Mouse (Mus musculus) spleen, postnatal 10 days (tissue): ENCODE results near the gene Plekhf1.

Experiments used
- DNase-seq, 2 experiments: peaks; one replicate each; pipeline ENCODE4 v3.0.0; 2021 to 2022; ENCODE audit warnings: low spot score in 2 of 2

Gene Plekhf1

DNA sequence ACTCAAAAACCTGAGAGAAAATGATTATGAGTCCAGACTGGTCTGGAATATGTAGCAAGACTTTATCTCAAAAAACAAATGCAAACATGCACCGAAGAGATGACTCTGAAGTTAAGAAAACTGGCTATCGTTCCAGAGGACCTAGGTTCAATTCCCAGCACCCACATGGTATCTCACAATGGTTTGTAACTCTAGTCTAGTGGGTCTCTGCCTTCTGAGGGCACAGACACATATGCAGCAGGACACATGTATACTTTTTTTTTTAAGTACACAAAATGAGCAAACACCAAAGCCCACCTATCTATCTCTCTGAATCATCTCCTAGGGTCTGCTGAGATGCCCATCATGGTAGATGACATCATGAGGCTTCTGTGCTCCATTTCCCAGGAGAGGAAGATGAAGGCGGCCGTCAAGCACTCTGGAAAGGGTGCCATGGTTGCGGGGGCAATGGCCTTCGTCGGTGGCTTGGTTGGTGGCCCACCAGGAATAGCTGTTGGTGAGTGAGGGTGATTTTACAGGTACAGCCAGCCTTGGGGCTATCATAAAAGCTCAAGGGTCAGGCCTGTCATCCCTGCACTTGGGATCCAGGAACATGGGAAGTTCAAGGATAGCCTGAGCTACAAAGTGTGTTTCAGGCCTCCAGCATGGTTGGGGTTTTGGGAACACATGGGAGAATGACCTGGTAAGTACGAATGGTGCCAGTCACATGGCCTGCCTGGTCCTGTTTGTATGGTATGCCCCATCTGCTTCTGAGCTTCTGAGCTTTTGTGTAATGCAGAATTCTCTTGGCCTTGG lies 39.3 kb downstream of the Plekhf1 start:
- DNase-seq, result no peak

DNA sequence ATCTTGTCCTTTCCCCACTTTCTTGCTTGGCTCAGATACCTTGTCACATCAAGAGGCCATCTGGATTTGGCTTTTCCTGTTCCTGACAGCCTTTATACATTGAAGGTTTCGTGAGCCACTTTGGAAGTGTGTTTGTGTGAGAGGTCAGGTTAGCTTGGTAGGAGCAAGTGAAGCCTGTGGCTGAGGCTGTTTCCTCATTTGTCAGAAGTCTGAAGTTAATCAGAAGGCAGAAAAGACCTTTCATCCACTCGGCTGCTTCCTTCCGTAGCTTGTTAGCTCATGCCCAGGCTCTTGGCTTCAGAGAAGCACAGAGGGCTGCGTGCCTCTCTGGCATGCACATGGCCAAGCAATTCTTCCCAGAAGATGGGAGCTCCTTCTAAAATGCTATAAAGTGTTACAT lies 40.0 kb downstream of the Plekhf1 start:
- DNase-seq, result no peak

DNA sequence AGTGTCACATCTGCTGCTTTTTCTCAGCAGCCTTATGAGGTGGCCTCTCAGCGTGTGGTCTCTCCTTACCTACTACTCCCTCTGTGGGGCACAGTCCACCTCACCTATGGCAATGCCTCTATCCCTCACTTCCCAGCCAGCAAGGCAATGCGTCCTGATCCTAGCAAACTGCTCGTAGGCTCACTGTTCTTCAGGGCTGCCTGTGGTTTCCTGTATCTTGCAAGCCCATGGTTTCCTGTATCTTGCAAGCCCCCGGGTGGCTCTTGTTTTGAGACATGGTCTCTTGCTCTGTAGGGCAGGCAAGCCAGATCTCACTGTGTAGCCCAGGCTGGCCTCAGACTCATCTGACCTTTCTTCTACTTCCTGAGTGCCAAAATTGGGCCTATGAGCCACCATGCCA lies 41.0 kb downstream of the Plekhf1 start:
- DNase-seq, result peak in 1 of 2 experiments; percentile 37

DNA sequence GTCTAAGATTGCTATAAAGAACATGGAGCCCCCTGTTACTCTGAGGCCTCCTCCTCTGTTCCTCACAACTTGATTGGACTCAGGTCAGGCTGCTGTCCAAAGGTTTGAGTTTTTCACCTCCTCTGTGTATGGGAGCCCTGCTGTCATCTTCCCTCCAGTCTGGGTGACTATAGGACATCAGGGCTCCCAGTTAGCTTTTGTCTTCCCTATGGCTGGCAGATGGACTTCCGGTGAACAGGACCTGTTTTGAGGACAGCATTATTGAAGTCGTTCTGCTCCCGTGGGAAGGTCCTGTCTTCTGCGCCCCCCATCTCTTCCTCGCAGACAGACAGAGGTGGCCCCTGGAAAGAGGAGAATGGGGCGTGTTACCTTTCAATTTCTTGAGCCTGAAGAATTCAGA lies 43.0 kb downstream of the Plekhf1 start:
- DNase-seq, result no peak

DNA sequence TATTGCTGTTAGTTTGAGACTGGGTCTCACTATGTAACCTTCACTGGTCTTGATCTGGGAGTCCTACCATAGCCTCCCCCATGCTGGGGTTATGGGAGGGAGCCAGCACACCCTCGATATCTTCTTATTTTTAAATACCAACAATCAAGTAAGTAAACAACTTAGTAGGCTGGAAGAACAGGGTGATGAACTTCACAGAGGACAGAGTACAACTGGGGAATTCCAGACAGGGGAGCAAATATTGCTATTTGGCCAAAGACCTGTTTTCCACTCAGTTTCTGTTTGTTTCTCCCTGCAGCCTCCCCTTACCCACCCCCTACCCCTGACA lies 43.4 kb downstream of the Plekhf1 start:
- DNase-seq, result no peak

DNA sequence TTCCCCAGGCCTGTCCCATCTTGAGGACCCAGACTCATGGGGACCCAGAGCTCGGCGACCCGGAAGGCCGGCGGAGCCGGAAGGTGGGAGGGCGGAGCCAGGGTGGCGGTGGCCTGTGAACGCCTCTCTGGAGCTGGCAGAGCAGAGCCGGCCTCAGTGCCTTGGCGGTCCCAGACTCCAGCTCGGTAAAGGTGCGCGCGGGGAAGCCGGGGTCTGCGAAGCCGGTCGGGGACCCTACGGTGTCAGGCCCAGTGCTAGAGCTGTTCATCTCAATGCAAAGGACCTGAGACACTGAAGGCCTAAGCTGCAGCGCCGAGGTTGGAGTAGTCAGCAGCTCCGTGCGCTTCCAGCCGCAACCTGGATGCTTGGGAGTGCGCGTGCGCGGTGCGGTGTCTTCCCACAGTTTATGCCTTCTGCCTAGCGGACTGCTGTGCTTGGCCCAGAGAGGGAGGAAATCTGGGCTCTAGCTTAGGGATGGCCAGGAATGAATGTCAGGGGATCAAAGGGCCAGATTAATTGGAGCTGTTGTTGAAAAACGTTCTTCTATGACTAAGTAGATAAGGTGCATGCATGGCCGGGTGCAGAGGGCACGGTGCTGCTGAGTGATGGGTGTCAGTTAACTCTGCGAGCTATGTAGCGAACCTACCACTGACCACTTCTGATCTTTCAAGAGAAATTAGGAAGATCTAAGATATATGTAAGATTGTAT lies 44.0 kb downstream of the Plekhf1 start:
- peak in 1 of 2 experiments; percentile 84 for DNase-seq

DNA sequence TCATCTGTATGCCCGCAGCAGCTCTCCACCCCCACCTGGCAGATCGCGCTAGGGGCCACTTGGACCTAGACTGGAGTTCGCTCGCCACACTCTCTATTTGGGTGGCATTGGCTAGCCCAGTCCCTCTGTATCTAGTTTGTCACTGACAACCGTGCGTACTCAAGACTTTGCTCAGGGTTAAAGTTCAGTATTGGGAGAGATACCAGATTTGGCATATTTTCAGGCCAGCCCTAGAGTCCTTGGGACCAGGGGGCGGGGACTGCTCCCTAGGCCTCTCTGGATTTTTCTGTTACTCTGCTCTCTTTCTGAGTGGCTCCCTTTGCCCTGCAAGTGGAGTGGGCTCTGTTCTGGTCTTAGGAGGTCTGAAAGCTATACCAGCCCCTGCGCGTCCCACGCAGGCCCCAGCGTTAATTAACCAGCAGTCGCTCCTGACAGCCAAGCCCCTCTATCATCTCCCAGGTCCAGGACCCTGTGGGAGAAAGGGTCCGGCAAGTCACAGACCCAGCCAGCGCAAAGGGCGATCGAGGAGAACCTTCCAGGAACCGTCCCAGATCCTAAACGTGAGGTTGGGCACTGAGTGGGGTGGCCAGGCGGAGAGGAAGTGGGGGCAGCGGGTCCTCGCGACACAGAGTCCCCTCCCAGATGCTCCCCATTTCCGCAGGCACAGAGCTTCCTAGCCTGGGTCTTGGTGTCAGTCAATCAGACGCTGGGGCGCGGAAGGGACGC lies 44.7 kb downstream of the Plekhf1 start, which contains the start of gene 1600014C10Rik:
TSS of gene 1600014C10Rik (plus strand) at position 256 of the 726 bp plus-strand sequence.
- DNase-seq, result peak; percentile 37 to 58

DNA sequence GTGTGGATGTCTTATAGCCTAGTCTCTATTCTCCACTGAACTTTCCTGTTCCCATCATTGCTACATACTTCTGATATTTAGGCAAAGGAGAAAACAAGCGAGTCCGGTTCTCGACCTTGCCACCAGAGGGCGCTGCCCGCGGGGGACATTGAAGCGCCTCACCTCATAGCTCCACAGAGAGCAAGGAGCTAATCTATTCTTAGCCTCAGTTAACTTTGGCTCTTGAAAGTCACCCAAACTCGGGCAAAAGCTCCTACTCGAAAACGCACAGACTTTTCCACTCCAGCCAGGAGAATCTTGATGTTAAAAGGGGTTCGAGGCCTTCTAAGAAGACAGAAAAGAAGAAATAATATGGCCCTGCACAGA lies 45.2 kb downstream of the Plekhf1 start:
- DNase-seq, result peak; percentile 75 to 87

DNA sequence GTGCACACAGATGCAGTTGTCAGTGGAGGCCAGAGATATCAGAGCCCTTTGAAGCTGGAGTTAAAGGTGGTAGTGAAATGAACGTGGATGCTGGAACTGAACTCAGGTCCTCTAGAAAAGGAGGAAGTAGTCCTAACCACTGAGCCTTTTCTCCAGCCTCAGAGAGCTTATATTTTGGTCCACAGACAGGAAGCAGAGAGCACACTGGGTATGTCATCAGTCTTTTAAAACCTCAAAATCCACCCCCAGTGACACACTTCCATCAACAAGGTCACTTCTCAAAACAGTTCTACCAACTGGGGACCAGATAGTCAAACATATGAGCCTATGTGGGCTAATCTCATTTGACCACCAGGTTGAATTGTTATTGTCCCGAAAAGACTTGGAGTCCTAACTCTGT lies 46.5 kb downstream of the Plekhf1 start:
- DNase-seq, result no peak

DNA sequence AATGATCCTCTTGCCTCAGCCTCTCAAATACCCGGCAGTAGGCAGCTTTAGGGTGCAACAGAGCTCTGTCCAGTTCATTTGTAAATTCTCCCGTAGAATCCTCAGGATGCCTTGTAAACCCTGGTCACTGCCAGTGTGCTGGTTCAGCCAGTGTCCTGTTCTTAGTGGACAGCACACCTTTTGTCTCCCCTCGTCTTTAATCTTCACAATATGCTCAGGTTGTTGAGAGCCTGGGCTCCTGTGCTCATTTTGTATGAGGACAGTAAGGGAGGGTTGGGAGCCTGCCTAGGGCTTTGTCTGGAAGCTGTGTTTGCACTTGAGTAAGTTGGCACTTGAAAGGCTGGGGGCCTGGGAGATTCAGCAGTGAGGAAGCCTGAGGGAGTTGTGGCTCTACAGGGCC lies 47.9 kb downstream of the Plekhf1 start:
- no peak for DNase-seq

DNA sequence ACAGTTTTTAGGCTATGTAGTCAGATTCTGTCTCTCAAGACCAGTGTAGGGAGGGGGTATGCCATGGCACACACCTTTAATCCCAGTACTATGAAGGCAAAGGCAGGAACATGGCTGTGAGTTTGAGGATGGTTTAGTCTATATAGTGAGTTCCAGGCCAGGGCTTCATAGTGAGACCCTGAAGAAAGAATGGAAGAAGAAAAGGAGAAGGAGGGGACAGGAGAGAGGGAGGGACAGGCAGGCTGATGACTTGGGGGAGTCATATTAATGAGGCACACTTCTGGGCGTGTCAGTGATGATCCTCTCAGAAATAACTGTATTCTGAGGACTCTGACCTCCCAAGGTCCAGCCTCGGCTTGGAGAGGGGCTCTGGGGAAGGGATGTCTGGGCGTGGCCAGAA lies 51.8 kb downstream of the Plekhf1 start:
- DNase-seq, result no peak

DNA sequence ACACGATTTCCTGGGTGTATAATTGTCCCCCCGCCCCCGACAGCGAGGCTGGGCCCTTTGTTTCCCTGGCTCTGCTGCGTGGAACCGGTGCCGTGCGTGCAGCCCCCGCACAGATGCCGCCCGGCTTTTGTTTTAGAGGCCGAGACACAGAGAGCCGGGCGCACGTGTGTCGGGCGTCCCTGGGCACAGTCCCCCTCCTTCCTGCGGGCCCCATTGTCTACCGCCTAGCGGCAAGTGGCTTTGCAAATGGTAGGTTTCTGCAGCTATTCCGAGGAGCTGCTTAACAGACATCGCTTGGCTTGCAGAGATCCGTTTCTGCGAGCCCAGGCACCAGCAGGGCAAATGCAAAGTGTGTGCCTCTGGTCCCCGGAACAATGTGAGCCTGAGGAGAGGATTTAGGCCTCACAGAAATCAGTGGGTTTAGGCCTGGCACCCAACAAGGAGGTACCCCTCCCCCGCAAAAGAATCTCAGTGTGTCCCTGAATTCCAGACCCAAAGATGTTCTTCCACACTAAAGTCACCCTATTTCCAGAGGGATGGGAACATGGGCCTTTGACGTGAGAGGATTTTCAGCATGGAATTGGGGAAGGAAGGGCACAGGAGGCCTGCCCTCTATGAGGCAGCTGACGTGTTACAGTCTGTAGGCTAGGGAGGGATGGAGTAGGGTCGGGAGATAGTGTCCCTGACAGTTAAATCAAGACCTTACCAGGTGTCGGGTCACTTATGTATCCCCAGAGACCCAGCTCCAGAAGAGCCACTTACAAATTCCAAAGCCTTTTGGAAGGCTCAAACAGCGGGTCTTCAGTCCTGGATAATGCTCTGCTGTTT lies 53.3 kb downstream of the Plekhf1 start:
- DNase-seq, result peak in 1 of 2 experiments; percentile 36

DNA sequence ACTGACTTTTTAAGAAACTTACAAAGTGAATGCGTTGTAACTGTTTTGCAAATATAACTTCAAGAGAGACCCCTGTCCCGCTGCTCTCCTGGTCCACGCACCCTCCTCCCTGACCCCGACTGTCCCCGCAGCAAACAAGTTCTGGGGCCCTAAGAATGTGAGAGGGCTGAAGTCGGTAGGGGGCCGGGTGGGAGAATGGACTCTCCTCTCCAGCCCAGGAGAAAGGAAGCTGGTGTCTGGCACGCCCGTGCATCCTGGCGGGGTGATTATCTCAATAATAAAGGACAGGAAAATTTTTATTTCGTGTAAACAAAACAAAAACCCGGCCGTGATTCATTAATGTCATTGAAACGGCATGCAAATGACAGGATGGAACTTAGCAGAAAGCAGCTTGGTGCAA lies 53.9 kb downstream of the Plekhf1 start:
- DNase-seq, result no peak

DNA sequence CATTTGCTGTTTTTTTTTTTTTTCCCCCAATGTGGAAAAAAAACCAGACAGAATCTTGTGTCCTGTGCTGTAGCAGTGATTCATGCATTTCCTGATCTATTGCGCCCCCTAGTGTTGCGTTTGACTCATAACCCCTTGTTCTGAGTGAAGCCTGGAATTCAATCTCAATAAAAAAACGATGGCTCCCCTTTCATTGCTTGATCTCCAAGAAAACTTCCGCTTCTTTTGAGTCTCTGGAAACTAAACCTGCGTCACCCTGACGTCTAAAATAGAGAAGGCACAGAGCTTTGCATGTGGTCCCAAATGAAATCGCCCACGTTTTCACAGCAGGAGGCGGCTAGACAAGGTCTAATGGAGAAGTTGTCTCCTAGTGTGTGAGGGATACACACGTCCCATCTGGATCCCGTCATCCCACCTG lies 60.1 kb downstream of the Plekhf1 start:
- DNase-seq, result peak in 1 of 2 experiments; percentile 46
